Mouse (Mus musculus): ENCODE data around the gene Spred1.

The Spred1 gene

GRCm38 (mm10) chr2:117190915-117191314, 69.7 kb downstream of the Spred1 start:
- DNase-seq (ENCODE audit: low read depth, low spot score): no peak
- H3K36me3 ChIP-seq (ENCODE audit: control insufficient read depth, insufficient read depth, low read length, poor library complexity, severe bottlenecking): no peaks in the 10 kb centered on the region
- H3K27me3 ChIP-seq (ENCODE audit: control insufficient read depth, insufficient read depth, low read length, poor library complexity, severe bottlenecking): no peaks in the 10 kb centered on the region

- no peak for DNase-seq (ENCODE audit: low read depth, low spot score)
Observed at GRCm38 (mm10) chr2:117194309-117194708, 73.1 kb downstream of the Spred1 start.

GRCm38 (mm10) chr2:117195151-117195550, 74.0 kb downstream of the Spred1 start:
- Histone ChIP-seq H3K36me3 (ENCODE audit: control insufficient read depth, insufficient read depth, low read length, poor library complexity, severe bottlenecking) (no peaks in the 10 kb centered on the region), H3K27me3 (ENCODE audit: control insufficient read depth, insufficient read depth, low read length, poor library complexity, severe bottlenecking) (no peaks in the 10 kb centered on the region; the same call in 1 of the 2 replicates)
- DNase-seq (ENCODE audit: low read depth, low spot score): no peak

More at GRCm38 (mm10) chr2:117194309-117194708, 73.1 kb downstream of the Spred1 start:
- no peaks in the 10 kb centered on the region; the same call in 1 of the 2 replicates for H3K27me3 ChIP-seq (ENCODE audit: control insufficient read depth, insufficient read depth, low read length, poor library complexity, severe bottlenecking)
- H3K36me3 ChIP-seq (ENCODE audit: control insufficient read depth, insufficient read depth, low read length, poor library complexity, severe bottlenecking): no peaks in the 10 kb centered on the region

GRCm38 (mm10) chr2:117195578-117195977, 74.4 kb downstream of the Spred1 start:
- no peak for DNase-seq (ENCODE audit: low read depth, low spot score)
- Histone ChIP-seq H3K27me3 (ENCODE audit: control insufficient read depth, insufficient read depth, low read length, poor library complexity, severe bottlenecking) (no peaks in the 10 kb centered on the region; the same call in 1 of the 2 replicates), H3K36me3 (ENCODE audit: control insufficient read depth, insufficient read depth, low read length, poor library complexity, severe bottlenecking) (no peaks in the 10 kb centered on the region)

- Histone ChIP-seq H3K36me3 (ENCODE audit: control insufficient read depth, insufficient read depth, low read length, poor library complexity, severe bottlenecking) (no peaks in the 10 kb centered on the region), H3K27me3 (ENCODE audit: control insufficient read depth, insufficient read depth, low read length, poor library complexity, severe bottlenecking) (no peaks in the 10 kb centered on the region; the same call in 1 of the 2 replicates)
- no peak for DNase-seq (ENCODE audit: low read depth, low spot score)
Observed at GRCm38 (mm10) chr2:117200869-117201338, 79.7 kb downstream of the Spred1 start.

- no peak for DNase-seq (ENCODE audit: low read depth, low spot score)
- Histone ChIP-seq H3K27me3 (ENCODE audit: control insufficient read depth, insufficient read depth, low read length, poor library complexity, severe bottlenecking) (no peaks in the 10 kb centered on the region), H3K36me3 (ENCODE audit: control insufficient read depth, insufficient read depth, low read length, poor library complexity, severe bottlenecking) (no peaks in the 10 kb centered on the region)
Observed at GRCm38 (mm10) chr2:117203350-117203749, 82.2 kb downstream of the Spred1 start.

GRCm38 (mm10) chr2:117204534-117204933, 83.4 kb downstream of the Spred1 start:
- no peaks in the 10 kb centered on the region for H3K36me3 ChIP-seq (ENCODE audit: control insufficient read depth, insufficient read depth, low read length, poor library complexity, severe bottlenecking)
- H3K27me3 ChIP-seq (ENCODE audit: control insufficient read depth, insufficient read depth, low read length, poor library complexity, severe bottlenecking): no peaks in the 10 kb centered on the region
- no peak for DNase-seq (ENCODE audit: low read depth, low spot score)

- no peak for DNase-seq (ENCODE audit: low read depth, low spot score)
- no peaks in the 10 kb centered on the region for H3K27me3 ChIP-seq (ENCODE audit: control insufficient read depth, insufficient read depth, low read length, poor library complexity, severe bottlenecking)
Observed at GRCm38 (mm10) chr2:117205066-117205465, 83.9 kb downstream of the Spred1 start.

GRCm38 (mm10) chr2:117210416-117211085, 89.4 kb downstream of the Spred1 start:
- H3K36me3 ChIP-seq (ENCODE audit: control insufficient read depth, insufficient read depth, low read length, poor library complexity, severe bottlenecking): no peaks in the 10 kb centered on the region
- H3K27me3 ChIP-seq (ENCODE audit: control insufficient read depth, insufficient read depth, low read length, poor library complexity, severe bottlenecking): no peaks in the 10 kb centered on the region
- DNase-seq (ENCODE audit: low read depth, low spot score): no peak

More at GRCm38 (mm10) chr2:117205066-117205465, 83.9 kb downstream of the Spred1 start:
- no peaks in the 10 kb centered on the region for H3K36me3 ChIP-seq (ENCODE audit: control insufficient read depth, insufficient read depth, low read length, poor library complexity, severe bottlenecking)

- H3K36me3 ChIP-seq (ENCODE audit: control insufficient read depth, insufficient read depth, low read length, poor library complexity, severe bottlenecking): no peaks in the 10 kb centered on the region
- peak; percentile 23 for DNase-seq (ENCODE audit: low read depth, low spot score)
- H3K27me3 ChIP-seq (ENCODE audit: control insufficient read depth, insufficient read depth, low read length, poor library complexity, severe bottlenecking): no peaks in the 10 kb centered on the region
Observed at GRCm38 (mm10) chr2:117216152-117216551, 95.0 kb downstream of the Spred1 start.

- DNase-seq (ENCODE audit: low read depth, low spot score): no peak
- Histone ChIP-seq H3K36me3 (ENCODE audit: control insufficient read depth, insufficient read depth, low read length, poor library complexity, severe bottlenecking) (no peaks in the 10 kb centered on the region), H3K27me3 (ENCODE audit: control insufficient read depth, insufficient read depth, low read length, poor library complexity, severe bottlenecking) (no peaks in the 10 kb centered on the region)
Observed at GRCm38 (mm10) chr2:117217695-117218216, 96.6 kb downstream of the Spred1 start.

- no peak for DNase-seq (ENCODE audit: low read depth, low spot score)
- H3K36me3 ChIP-seq (ENCODE audit: control insufficient read depth, insufficient read depth, low read length, poor library complexity, severe bottlenecking): no peaks in the 10 kb centered on the region
Observed at GRCm38 (mm10) chr2:117219536-117219935, 98.4 kb downstream of the Spred1 start.

GRCm38 (mm10) chr2:117222651-117223050, 101.5 kb downstream of the Spred1 start:
- DNase-seq (ENCODE audit: low read depth, low spot score): no peak
- no peaks in the 10 kb centered on the region for H3K27me3 ChIP-seq (ENCODE audit: control insufficient read depth, insufficient read depth, low read length, poor library complexity, severe bottlenecking)
- no peaks in the 10 kb centered on the region for H3K36me3 ChIP-seq (ENCODE audit: control insufficient read depth, insufficient read depth, low read length, poor library complexity, severe bottlenecking)

More at GRCm38 (mm10) chr2:117219536-117219935, 98.4 kb downstream of the Spred1 start:
- no peaks in the 10 kb centered on the region for H3K27me3 ChIP-seq (ENCODE audit: control insufficient read depth, insufficient read depth, low read length, poor library complexity, severe bottlenecking)

GRCm38 (mm10) chr2:117228601-117229125, 107.5 kb downstream of the Spred1 start:
- DNase-seq (ENCODE audit: low read depth, low spot score): no peak
- Histone ChIP-seq H3K36me3 (ENCODE audit: control insufficient read depth, insufficient read depth, low read length, poor library complexity, severe bottlenecking) (no peaks in the 10 kb centered on the region), H3K27me3 (ENCODE audit: control insufficient read depth, insufficient read depth, low read length, poor library complexity, severe bottlenecking) (no peaks in the 10 kb centered on the region)

GRCm38 (mm10) chr2:117230261-117230660, 109.1 kb downstream of the Spred1 start:
- Histone ChIP-seq H3K27me3 (ENCODE audit: control insufficient read depth, insufficient read depth, low read length, poor library complexity, severe bottlenecking) (no peaks in the 10 kb centered on the region), H3K36me3 (ENCODE audit: control insufficient read depth, insufficient read depth, low read length, poor library complexity, severe bottlenecking) (no peaks in the 10 kb centered on the region)
- no peak for DNase-seq (ENCODE audit: low read depth, low spot score)
